ENCODE assay signal across 26 mouse cellular contexts in genomic region chr4:74553888-74554287, GRCm38 (mm10).
DNase-seq lines count a peak whose midpoint lies in the region; ATAC-seq and TF ChIP-seq lines count a peak whose summit lies in the region.
"Had no signal": no experiment of that assay in that cellular context is flagged by ENCODE, and none has a peak within 500 bp of the region (broad histone marks: within the 10 kb centered on the region; RNA-seq: fewer than 3 reads in every experiment).

No protein-coding gene starts in this region.

- no peak for TF ChIP-seq CTCF in lung, embryonic 14.5 days (IDR thresholded peaks at IDR 0.05; ENCODE audit: low read depth)

- ATAC-seq in lung, embryonic 14.5 days (ENCODE audit: insufficient read depth): no peak
- peak; percentile 84 for ATAC-seq in forebrain, embryonic 14.5 days
- no peak for ATAC-seq in hindbrain, embryonic 12.5 days (ENCODE audit: low FRiP score)
- no peak for ATAC-seq in hindbrain, embryonic 16.5 days

- 67% methylated on average over 1 of the region's 1 CpGs for WGBS in lung, embryonic 14.5 days
- WGBS in forebrain, embryonic 14.5 days: 61% methylated on average over 1 of the region's 1 CpGs
- 50% methylated on average over 1 of the region's 1 CpGs for WGBS in hindbrain, embryonic 12.5 days
- WGBS in hindbrain, embryonic 16.5 days: 62% methylated on average over 1 of the region's 1 CpGs

- no peak overlapping the region for H3K4me3 ChIP-seq in lung, embryonic 14.5 days (ENCODE audit: low read depth, low read length)
- no peak overlapping the region for H3K4me3 ChIP-seq in forebrain, embryonic 14.5 days (ENCODE audit: low read depth, low read length)
- no peak overlapping the region for H3K4me3 ChIP-seq in hindbrain, embryonic 12.5 days
- no peak overlapping the region for H3K4me3 ChIP-seq in hindbrain, embryonic 16.5 days (ENCODE audit: low read length)
- H3K4me3 ChIP-seq: embryonic facial prominence, embryonic 13.5 days; erythroblast, embryonic 14.5 days; heart, embryonic 12.5 days; left cerebral cortex, adult 2 months; limb, embryonic 15.5 days; midbrain, embryonic 12.5 days had no signal

- no peaks in the 10 kb centered on the region for H3K4me1 ChIP-seq in lung, embryonic 14.5 days (ENCODE audit: insufficient read depth)
- H3K4me1 ChIP-seq in forebrain, embryonic 14.5 days (ENCODE audit: control insufficient read depth, insufficient read depth, low read length): no peaks in the 10 kb centered on the region
- H3K4me1 ChIP-seq in hindbrain, embryonic 12.5 days: no peaks in the 10 kb centered on the region
- no peaks in the 10 kb centered on the region for H3K4me1 ChIP-seq in hindbrain, embryonic 16.5 days (ENCODE audit: control insufficient read depth, insufficient read depth, low read depth, low read length)
- H3K4me1 ChIP-seq: embryonic facial prominence, embryonic 13.5 days; heart, embryonic 12.5 days; limb, embryonic 15.5 days; midbrain, embryonic 12.5 days had no signal

- no peaks in the 10 kb centered on the region for H3K36me3 ChIP-seq in lung, embryonic 14.5 days (ENCODE audit: insufficient read depth)
- no peaks in the 10 kb centered on the region for H3K36me3 ChIP-seq in forebrain, embryonic 14.5 days (ENCODE audit: control insufficient read depth, insufficient read depth, low read length)
- no peaks in the 10 kb centered on the region for H3K36me3 ChIP-seq in hindbrain, embryonic 12.5 days
- no peaks in the 10 kb centered on the region for H3K36me3 ChIP-seq in hindbrain, embryonic 16.5 days (ENCODE audit: control insufficient read depth, insufficient read depth, low read length)
- H3K36me3 ChIP-seq: embryonic facial prominence, embryonic 13.5 days; heart, embryonic 12.5 days; limb, embryonic 15.5 days; midbrain, embryonic 12.5 days had no signal

- H3K27me3 ChIP-seq in lung, embryonic 14.5 days (ENCODE audit: insufficient read depth, low read length): no peaks in the 10 kb centered on the region
- no peaks in the 10 kb centered on the region for H3K27me3 ChIP-seq in forebrain, embryonic 14.5 days (replicated peaks; ENCODE audit: control insufficient read depth, insufficient read depth, low read length)
- no peaks in the 10 kb centered on the region for H3K27me3 ChIP-seq in hindbrain, embryonic 12.5 days
- H3K27me3 ChIP-seq in hindbrain, embryonic 16.5 days (replicated peaks; ENCODE audit: control insufficient read depth, insufficient read depth, low read length): no peaks in the 10 kb centered on the region
- H3K27me3 ChIP-seq: embryonic facial prominence, embryonic 13.5 days; heart, embryonic 12.5 days; limb, embryonic 15.5 days; midbrain, embryonic 12.5 days had no signal

- DNase-seq in adrenal gland, adult 2 months: peak; percentile 54
- no peak for DNase-seq in adrenal gland, postnatal 25 days
- peak; percentile 4 for DNase-seq in lung, embryonic 14.5 days
- no peak for DNase-seq in lung, postnatal 25 days (ENCODE audit: low spot score)
- DNase-seq in forebrain, embryonic 14.5 days (ENCODE audit: low spot score): peak; percentile 67
- DNase-seq in neural tube, embryonic 10.5 days (ENCODE audit: extremely low spot score, low spot score): no peak
- DNase-seq: cerebellum, adult 8-10 months; cerebellum, postnatal 36 days; embryo, embryonic 11 days; heart, postnatal 10 days; kidney, adult 2 months; left cerebral cortex, postnatal 4 days; lung, adult 18-20 months; lung, postnatal 14 days; right cerebral cortex, postnatal 14 days; spleen, adult 18-20 months; thymus, postnatal 14 days had no signal

- no peak overlapping the region for H3K27ac ChIP-seq in lung, embryonic 14.5 days (ENCODE audit: low read depth)
- no peak overlapping the region for H3K27ac ChIP-seq in forebrain, embryonic 14.5 days (ENCODE audit: low read depth, low read length)
- no peak overlapping the region for H3K27ac ChIP-seq in hindbrain, embryonic 12.5 days
- H3K27ac ChIP-seq in hindbrain, embryonic 16.5 days (ENCODE audit: low read depth, low read length): no peak overlapping the region
- H3K27ac ChIP-seq: embryonic facial prominence, embryonic 13.5 days; kidney, postnatal 0 days; left cerebral cortex, adult 2 months; limb, embryonic 15.5 days; midbrain, embryonic 12.5 days had no signal

- no peak overlapping the region for H3K9ac ChIP-seq in lung, embryonic 14.5 days
- no peak overlapping the region for H3K9ac ChIP-seq in forebrain, embryonic 14.5 days (ENCODE audit: low read length)
- H3K9ac ChIP-seq in hindbrain, embryonic 12.5 days: no peak overlapping the region
- H3K9ac ChIP-seq in hindbrain, embryonic 16.5 days (ENCODE audit: low read depth, low read length): no peak overlapping the region
- H3K9ac ChIP-seq: embryonic facial prominence, embryonic 13.5 days; heart, embryonic 12.5 days; limb, embryonic 15.5 days; midbrain, embryonic 12.5 days had no signal

- H3K9me3 ChIP-seq in lung, embryonic 14.5 days (ENCODE audit: low read depth, low read length): no peaks in the 10 kb centered on the region
- no peaks in the 10 kb centered on the region for H3K9me3 ChIP-seq in forebrain, embryonic 14.5 days (replicated peaks; ENCODE audit: control insufficient read depth, low read length)
- H3K9me3 ChIP-seq in hindbrain, embryonic 12.5 days (replicated peaks): no peaks in the 10 kb centered on the region
- no peaks in the 10 kb centered on the region for H3K9me3 ChIP-seq in hindbrain, embryonic 16.5 days (ENCODE audit: control insufficient read depth, low read length)
- H3K9me3 ChIP-seq: embryonic facial prominence, embryonic 13.5 days; heart, embryonic 12.5 days; limb, embryonic 15.5 days; midbrain, embryonic 12.5 days had no signal

- H3K4me2 ChIP-seq in lung, embryonic 14.5 days: no peak overlapping the region
- H3K4me2 ChIP-seq in forebrain, embryonic 14.5 days (ENCODE audit: low read length): no peak overlapping the region
- no peak overlapping the region for H3K4me2 ChIP-seq in hindbrain, embryonic 12.5 days (replicated peaks)
- no peak overlapping the region for H3K4me2 ChIP-seq in hindbrain, embryonic 16.5 days (ENCODE audit: low read length)
- H3K4me2 ChIP-seq: embryonic facial prominence, embryonic 13.5 days; heart, embryonic 12.5 days; limb, embryonic 15.5 days; midbrain, embryonic 12.5 days had no signal

Comparison
In these comparisons a context has a peak if more than half of its experiments do, and no peak if none do; other contexts are left out.
1. DNase-seq: peak in adrenal gland, adult 2 months (single experiment), lung, embryonic 14.5 days (single experiment) and forebrain, embryonic 14.5 days (single experiment); none in adrenal gland, postnatal 25 days (single experiment), lung, postnatal 25 days (single experiment) and neural tube, embryonic 10.5 days (single experiment).